Comparison of ENCODE assay signal across 1 mouse cellular context in the genomic region with DNA sequence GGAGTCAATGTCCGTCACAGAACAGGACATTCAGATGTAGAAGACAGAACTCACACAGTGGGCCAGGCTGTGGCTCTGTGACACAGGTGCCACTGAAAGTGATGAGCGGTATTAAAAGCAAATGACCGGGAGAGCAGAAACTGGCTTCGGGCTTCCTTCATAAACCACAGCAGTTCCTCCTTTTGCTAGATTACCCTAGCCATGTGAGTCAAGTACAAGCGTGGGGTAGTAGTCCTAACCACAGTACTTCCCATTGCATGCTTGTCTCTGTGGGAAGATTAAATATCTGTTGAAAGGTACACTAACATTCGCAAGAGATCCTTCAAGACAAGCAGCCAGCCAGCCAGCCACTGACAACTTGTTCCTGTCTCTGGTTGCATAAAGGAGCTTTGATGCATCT.
TF ChIP-seq lines count a peak whose summit lies in the region.

No protein-coding gene starts in this region.

TF ChIP-seq in MEL, 35 proteins besides CTCF, POLR2A, EP300 and RAD21 (continued from another document):
- peak; percentile 39; the same call in 1 of the 2 replicates for TF ChIP-seq MXI1 (IDR thresholded peaks at IDR 0.05; ENCODE audit: low read depth, low read length)
- no peak for TF ChIP-seq MYB (IDR thresholded peaks at IDR 0.05; ENCODE audit: low read depth, low read length)
- no peak for TF ChIP-seq ZC3H11A (IDR thresholded peaks at IDR 0.05; ENCODE audit: low read depth, low read length)
- TF ChIP-seq SMC3 (IDR thresholded peaks at IDR 0.05; ENCODE audit: low read depth, low read length): no peak
